Mouse (Mus musculus) cortical plate, adult 2 months (tissue): Measurements from ENCODE around the gene Gpm6b.

Source experiments
- CTCF ChIP-seq: fragments of 200-500 bp; IDR thresholded peaks from 2 replicates; pipeline ENCODE4 v1.5.1; 2011; ENCODE audit warnings: mild to moderate bottlenecking, control low read depth, low read length; ENCODE audit not compliant: insufficient read depth; ENCODE audit errors: extremely low read depth
- POLR2A ChIP-seq: fragments of 200-500 bp; IDR thresholded peaks from 2 replicates; pipeline ENCODE4 v1.6.1; 2011; ENCODE audit warnings: mild to moderate bottlenecking, low read length, control low read depth; ENCODE audit not compliant: insufficient read depth; ENCODE audit errors: extremely low read depth

DNA sequence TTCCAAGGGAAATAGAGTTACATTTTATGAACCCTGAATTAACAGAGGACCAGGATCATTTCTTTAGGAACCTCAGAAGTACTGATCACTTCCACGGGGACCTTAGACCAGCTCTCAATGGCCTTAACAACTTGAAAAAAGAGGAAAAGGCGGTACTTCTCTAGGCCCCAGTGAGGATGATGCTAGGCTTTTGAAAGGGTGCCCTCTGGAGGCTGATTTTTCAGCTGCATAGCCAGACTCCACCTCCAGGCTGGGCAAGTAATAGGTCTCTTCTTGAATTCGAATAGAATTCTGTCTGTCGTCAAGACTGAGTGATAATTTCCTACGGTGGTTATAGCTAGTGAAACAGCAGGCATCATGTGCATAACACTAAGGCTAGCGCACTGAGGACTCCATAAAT is 113.1 kb downstream of the Gpm6b start:
- TF ChIP-seq CTCF = peak; percentile 52
- no peak for TF ChIP-seq POLR2A
